ENCODE assay signal across 8 mouse cellular contexts in the genomic region with DNA sequence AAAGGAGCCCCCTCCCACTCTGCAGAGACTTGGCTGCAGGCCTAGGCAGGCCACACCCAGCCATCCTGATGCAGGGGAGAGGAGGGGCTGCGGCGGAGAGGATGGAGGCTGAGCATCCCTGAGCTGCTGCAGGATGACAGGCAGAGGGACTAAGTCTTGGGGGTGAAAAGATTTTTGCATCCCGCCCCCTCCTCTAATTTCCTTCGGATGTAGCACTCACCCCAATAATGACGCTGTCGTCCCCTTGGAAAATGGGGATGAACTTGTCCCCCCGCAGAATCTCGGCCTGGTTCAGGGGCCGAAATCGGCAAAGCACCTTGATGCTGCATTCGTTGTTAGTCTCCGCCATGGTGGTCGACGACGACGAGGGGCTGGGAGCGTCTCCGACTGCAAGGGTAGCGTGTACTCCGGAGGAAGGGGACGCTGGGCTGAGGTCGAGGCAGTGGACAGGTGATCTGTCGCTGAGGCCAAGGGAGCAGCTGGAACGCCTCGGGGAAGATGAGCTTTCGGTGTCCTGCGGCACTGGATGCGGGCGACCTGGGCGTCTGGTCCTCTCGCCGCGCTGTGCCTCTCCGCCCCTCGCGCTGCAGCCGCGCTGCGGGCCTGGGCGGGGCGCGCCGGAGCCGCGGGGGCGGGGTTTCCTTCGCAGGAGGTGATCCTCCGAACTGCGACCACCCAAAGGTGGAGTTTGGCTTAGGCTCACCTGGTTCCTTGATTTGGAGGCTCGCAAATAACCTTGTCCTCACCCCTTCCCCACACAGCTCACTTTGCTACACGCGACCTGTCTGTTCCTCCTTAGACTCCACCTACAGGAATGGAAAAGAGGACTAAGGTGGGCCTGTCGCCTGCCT. TPM values are rescaled to one million over a fixed set of nuclear protein-coding genes. Genes with fewer than 3 reads are reported as not detected.
DNase-seq lines count a peak whose midpoint lies in the region; ATAC-seq lines count a peak whose summit lies in the region.

A gene (minus strand): TSS at position 801 of the 851 bp plus-strand sequence.

- H3K9me3 ChIP-seq in hindbrain, embryonic 15.5 days = no peaks in the 10 kb centered on the region
- H3K9me3 ChIP-seq in midbrain, embryonic 15.5 days = no peaks in the 10 kb centered on the region

- no peak; the same call in 1 of the 2 replicates for ATAC-seq in cerebellum, adult (ENCODE audit: insufficient number of reproducible peaks, low FRiP score, low TSS enrichment)
- peak; percentile 42; the same call in 1 of the 2 replicates for ATAC-seq in hindbrain, embryonic 15.5 days (ENCODE audit: low FRiP score, low read depth)
- ATAC-seq in midbrain, embryonic 15.5 days (replicated peaks) = peak; percentile 43

- H3K27me3 ChIP-seq in hindbrain, embryonic 15.5 days = no peaks in the 10 kb centered on the region
- H3K27me3 ChIP-seq in midbrain, embryonic 15.5 days (replicated peaks) = no peaks in the 10 kb centered on the region

- DNase-seq in cerebellum, adult 11 months = peak; percentile 79
- DNase-seq in ZHBTc4 (ENCODE audit: low read depth, low spot score) = peak; percentile 54
- DNase-seq in embryo, embryonic 11 days = peak; percentile 76
- peak; percentile 52 to 81 for DNase-seq in left cerebral cortex, postnatal 14 days (ENCODE audit: low spot score in 2 of 2)
- peak; percentile 52 for DNase-seq in testis, postnatal 14 days (ENCODE audit: low spot score)

- peak within 1 kb of the TSS; percentile 64 for H3K4me3 ChIP-seq in hindbrain, embryonic 15.5 days
- H3K4me3 ChIP-seq in midbrain, embryonic 15.5 days = peak within 1 kb of the TSS; percentile 59

- intact Hi-C loops in left cerebral cortex, postnatal 14 days (cut with DNase I) = no loop called here

- peak within 1 kb of the TSS; percentile 92 for H3K27ac ChIP-seq in hindbrain, embryonic 15.5 days (replicated peaks)
- H3K27ac ChIP-seq in midbrain, embryonic 15.5 days = peak within 1 kb of the TSS; percentile 89

- under 1% methylated on average over 46 of the region's 53 CpGs for WGBS in hindbrain, embryonic 15.5 days
- 1% methylated on average over 53 of the region's 53 CpGs for WGBS in midbrain, embryonic 15.5 days

- H3K36me3 ChIP-seq in hindbrain, embryonic 15.5 days = no peaks in the 10 kb centered on the region
- no peaks in the 10 kb centered on the region for H3K36me3 ChIP-seq in midbrain, embryonic 15.5 days (replicated peaks)

- peak within 1 kb of the TSS; percentile 64 for H3K4me2 ChIP-seq in hindbrain, embryonic 15.5 days
- H3K4me2 ChIP-seq in midbrain, embryonic 15.5 days = peak within 1 kb of the TSS; percentile 75

- H3K9ac ChIP-seq in hindbrain, embryonic 15.5 days = peak within 1 kb of the TSS; percentile 70
- H3K9ac ChIP-seq in midbrain, embryonic 15.5 days = peak within 1 kb of the TSS; percentile 69

- H3K4me1 ChIP-seq in hindbrain, embryonic 15.5 days (replicated peaks) = peaks cover 61% of the 10 kb centered on the region
- H3K4me1 ChIP-seq in midbrain, embryonic 15.5 days = peaks cover 57% of the 10 kb centered on the region

RNA-seq across cellular contexts. Expression of the gene that starts here (rescaled TPM):
- polyA plus RNA-seq in hindbrain, embryonic 15.5 days (2015; fragmentation: Nextera tagmentation; extraction: Ambion mirVana) = 110 and 114 TPM in 2 replicates
- 100 to 1,000 TPM; 581 to 593 TPM for total RNA-seq in left cerebral cortex, postnatal 14 days (2021)
- polyA plus RNA-seq in midbrain, embryonic 15.5 days (2015; fragmentation: Nextera tagmentation; extraction: Ambion mirVana) = 99.0 and 103 TPM in 2 replicates
